14 mouse cellular contexts compared by ENCODE assay signal in genomic region chr12:36991135-36991534, GRCm38 (mm10).
"Had no signal": no experiment of that assay in that cellular context is flagged by ENCODE, and none has a peak within 500 bp of the region (broad histone marks: within the 10 kb centered on the region; RNA-seq: fewer than 3 reads in every experiment).

No protein-coding gene starts in this region.

- H3K9ac ChIP-seq: kidney, embryonic 15.5 days; liver, embryonic 12.5 days; liver, embryonic 15.5 days; stomach, embryonic 15.5 days had no signal

- H3K4me2 ChIP-seq: kidney, embryonic 15.5 days; liver, embryonic 12.5 days; liver, embryonic 15.5 days; stomach, embryonic 15.5 days had no signal

- ATAC-seq: intestine, postnatal 0 days; liver, embryonic 12.5 days had no signal

- H3K4me1 ChIP-seq: kidney, embryonic 15.5 days; liver, embryonic 12.5 days; liver, embryonic 15.5 days; megakaryocyte, embryonic 14.5 days; midbrain, embryonic 10.5 days; stomach, embryonic 15.5 days had no signal

- DNase-seq: kidney, adult 2 months; kidney, postnatal 14 days; kidney, postnatal 4 days; liver; lung, adult 18-20 months; midbrain, embryonic 14.5 days; thymus, postnatal 25 days had no signal

- H3K4me3 ChIP-seq: kidney, embryonic 15.5 days; liver, embryonic 12.5 days; liver, embryonic 15.5 days; megakaryocyte, embryonic 14.5 days; midbrain, embryonic 10.5 days; stomach, embryonic 15.5 days had no signal

- H3K36me3 ChIP-seq: kidney, embryonic 15.5 days; liver, embryonic 12.5 days; liver, embryonic 15.5 days; midbrain, embryonic 10.5 days; stomach, embryonic 15.5 days had no signal

- H3K27me3 ChIP-seq: kidney, embryonic 15.5 days; liver, embryonic 12.5 days; liver, embryonic 15.5 days; megakaryocyte, embryonic 14.5 days; stomach, embryonic 15.5 days had no signal

- H3K27ac ChIP-seq: kidney, embryonic 15.5 days; liver, embryonic 12.5 days; liver, embryonic 15.5 days; midbrain, embryonic 10.5 days; stomach, embryonic 15.5 days had no signal

- H3K9me3 ChIP-seq: kidney, embryonic 15.5 days; liver, embryonic 12.5 days; liver, embryonic 15.5 days; megakaryocyte, embryonic 14.5 days; midbrain, embryonic 10.5 days; stomach, embryonic 15.5 days had no signal
